Mouse (Mus musculus) hindbrain, embryonic 14.5 days (tissue): Measurements from ENCODE around the gene 2900026A02Rik. TPM values are rescaled to one million over a fixed set of nuclear protein-coding genes. Genes with fewer than 3 reads are reported as not detected.

Source experiments
- ATAC-seq: fragments of 200-750 bp; cut with Nextera tagmentation; 2 replicates; pipeline ENCODE4 v1.8.0; 2017; ENCODE audit warnings: moderate number of reproducible peaks, mild to moderate bottlenecking, moderate TSS enrichment, moderate library complexity; ENCODE audit not compliant: low FRiP score
- DNase-seq: peaks from one replicate; pipeline ENCODE4 v3.0.0-alpha.2; 2015; ENCODE audit warnings: low spot score
- H3K27ac ChIP-seq: fragments of 300-500 bp; sonication (generic); 2 replicates; pipeline ENCODE4 v1.5.1; 2014; ENCODE audit warnings: mild to moderate bottlenecking, moderate library complexity
- H3K27me3 ChIP-seq: fragments of 300-500 bp; sonication (generic); 2 replicates; pipeline ENCODE4 v1.6.1; 2014; ENCODE audit warnings: mild to moderate bottlenecking, low read length, mixed read lengths; ENCODE audit not compliant: control insufficient read depth, insufficient read depth
- H3K36me3 ChIP-seq: fragments of 300-500 bp; sonication (generic); replicated peaks from 2 replicates; pipeline ENCODE4 v1.6.1; 2014; ENCODE audit not compliant: control insufficient read depth, insufficient read depth
- H3K4me1 ChIP-seq: fragments of 300-500 bp; sonication (generic); replicated peaks from 2 replicates; pipeline ENCODE4 v1.6.1; 2014; ENCODE audit warnings: antibody characterized with exemption, low read length, mixed read lengths; ENCODE audit not compliant: control insufficient read depth, insufficient read depth
- H3K4me2 ChIP-seq: fragments of 300-500 bp; sonication (generic); replicated peaks from 2 replicates; pipeline ENCODE4 v1.6.1; 2014; ENCODE audit warnings: mild to moderate bottlenecking, moderate library complexity
- H3K4me3 ChIP-seq: fragments of 300-500 bp; sonication (generic); replicated peaks from 2 replicates; pipeline ENCODE4 v1.5.1; 2014; ENCODE audit warnings: mild to moderate bottlenecking, low read length
- H3K9ac ChIP-seq: fragments of 300-500 bp; sonication (generic); 2 replicates; pipeline ENCODE4 v1.6.1; 2014
- H3K9me3 ChIP-seq: fragments of 300-500 bp; sonication (generic); 2 replicates; pipeline ENCODE4 v1.6.1; 2016; ENCODE audit warnings: low read length; ENCODE audit not compliant: control insufficient read depth
- WGBS: fragments of 180-500 bp; shearing (Covaris S2); extraction: QIAGEN DNeasy Blood & Tissue Kit; methylation state at CpG from one replicate; pipeline ENCODE4 v1.1.7; 2014; 5-methylcytosine and 5-hydroxymethylcytosine counted together
- polyA plus RNA-seq: library from polyadenylated mRNA; unstranded; fragments of >200 nt; fragmentation: Nextera tagmentation; extraction: Ambion mirVana; gene quantifications from 2 replicates; pipeline ENCODE4 v1.2.1, GENCODE M21; 2014

The 2900026A02Rik gene
- polyA plus RNA-seq, 1 experiment from 2014 or later, result 2.5 TPM

DNA sequence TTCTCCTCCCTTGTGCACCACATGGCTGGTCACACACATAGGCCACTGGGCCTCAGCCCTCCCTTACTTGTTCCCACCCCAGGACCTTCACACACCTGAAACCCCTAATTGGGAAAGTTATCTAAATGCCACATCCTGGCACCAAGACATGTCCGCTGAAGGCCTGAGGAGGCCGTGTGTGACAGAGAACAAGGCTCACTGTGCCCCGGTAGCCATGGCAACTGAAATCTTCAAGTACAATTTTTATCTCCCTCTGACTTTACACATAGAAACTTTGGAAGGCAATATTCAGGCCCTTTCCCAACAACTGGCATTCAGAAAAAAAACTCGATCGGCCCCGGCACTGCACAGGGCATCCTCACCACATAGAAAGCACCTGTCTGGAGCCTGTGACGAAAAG, 72.0 kb downstream of the 2900026A02Rik start:
- H3K9ac ChIP-seq, result no peak overlapping the region
- peaks cover 39% of the 10 kb centered on the region for H3K4me1 ChIP-seq
- H3K27ac ChIP-seq, result no peak overlapping the region
- no peaks in the 10 kb centered on the region for H3K9me3 ChIP-seq
- no peaks in the 10 kb centered on the region for H3K27me3 ChIP-seq
- H3K4me3 ChIP-seq, result no peak overlapping the region
- ATAC-seq, result no peak
- WGBS, result 68% methylated on average over 7 of the region's 7 CpGs
- no peaks in the 10 kb centered on the region for H3K36me3 ChIP-seq
- H3K4me2 ChIP-seq, result no peak overlapping the region
- DNase-seq, result no peak

DNA sequence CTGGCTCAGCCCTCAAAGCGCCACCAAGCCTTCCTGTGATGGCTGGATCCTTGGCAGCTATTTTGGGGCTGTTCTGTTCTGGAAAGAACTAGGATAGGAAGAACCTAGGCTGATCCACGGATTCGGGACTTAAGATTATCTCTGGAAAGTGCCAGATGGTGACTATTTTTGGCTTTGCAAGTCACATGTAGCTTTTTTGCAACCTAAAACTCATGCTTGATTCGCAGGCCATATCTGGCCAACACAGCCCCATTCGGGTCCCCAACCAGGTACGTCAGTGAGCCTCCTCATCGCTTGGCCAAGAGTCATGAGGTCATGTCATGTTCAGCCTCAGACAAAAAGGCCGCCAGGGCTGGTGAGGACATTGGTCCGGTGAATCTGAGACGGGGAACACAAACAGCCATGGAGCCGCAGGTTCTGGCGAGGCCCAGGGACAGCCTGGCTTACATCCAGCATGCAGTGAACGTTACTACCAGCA, 73.0 kb downstream of the 2900026A02Rik start:
- no peak overlapping the region for H3K27ac ChIP-seq
- no peak for DNase-seq
- no peaks in the 10 kb centered on the region for H3K27me3 ChIP-seq
- H3K36me3 ChIP-seq, result no peaks in the 10 kb centered on the region
- peaks cover 33% of the 10 kb centered on the region; the same call in 1 of the 2 replicates for H3K4me1 ChIP-seq
- no peak for ATAC-seq
- no peak overlapping the region for H3K4me3 ChIP-seq
- H3K9ac ChIP-seq, result no peak overlapping the region
- H3K9me3 ChIP-seq, result no peaks in the 10 kb centered on the region
- no peak overlapping the region for H3K4me2 ChIP-seq
- WGBS, result 75% methylated on average over 13 of the region's 13 CpGs

DNA sequence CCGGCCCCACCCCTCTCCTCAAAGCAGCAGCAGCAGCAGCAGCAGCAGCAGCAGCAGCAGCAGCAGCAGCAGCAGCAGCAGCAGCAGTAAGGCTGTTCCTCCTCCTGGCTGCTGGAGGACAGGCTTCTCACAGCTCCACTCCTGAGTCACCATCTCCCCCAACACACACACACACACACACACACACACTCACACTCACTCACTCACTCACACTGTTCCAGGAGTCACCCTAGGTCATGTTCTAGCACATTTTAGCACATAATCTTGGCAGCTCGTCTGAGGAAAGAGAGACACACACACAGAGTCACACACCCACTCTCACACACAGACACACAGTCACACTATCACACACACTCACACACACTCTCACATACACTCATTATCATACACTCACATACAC, 74.4 kb downstream of the 2900026A02Rik start:
- H3K27me3 ChIP-seq, result no peaks in the 10 kb centered on the region
- DNase-seq (no peak), ATAC-seq (no peak)
- peaks cover 26% of the 10 kb centered on the region; the same call in 1 of the 2 replicates for H3K4me1 ChIP-seq
- no peak overlapping the region for H3K9ac ChIP-seq
- H3K9me3 ChIP-seq, result no peaks in the 10 kb centered on the region
- H3K4me2 ChIP-seq, result no peak overlapping the region
- H3K27ac ChIP-seq, result no peak overlapping the region
- H3K36me3 ChIP-seq, result no peaks in the 10 kb centered on the region
- no peak overlapping the region for H3K4me3 ChIP-seq
- 91% methylated on average over 2 of the region's 2 CpGs for WGBS

DNA sequence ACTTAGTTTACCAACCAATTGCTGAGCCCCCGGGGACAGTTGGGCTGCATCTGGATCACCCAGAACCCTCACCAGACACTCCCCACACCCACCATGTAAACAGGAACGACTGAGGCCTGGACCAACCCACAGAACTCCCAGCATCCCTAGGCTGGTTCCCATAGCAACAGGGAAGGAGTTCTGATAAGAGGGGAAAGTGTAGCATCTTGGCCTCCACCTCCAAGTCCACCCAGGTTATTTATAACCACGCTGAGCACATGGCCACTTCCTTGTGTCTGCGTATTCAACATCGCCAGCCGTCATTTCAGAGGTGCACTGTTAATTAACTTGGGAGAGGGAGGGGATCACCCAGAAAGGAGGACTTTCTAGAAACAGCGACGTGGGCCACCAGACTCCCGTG, 75.9 kb downstream of the 2900026A02Rik start:
- H3K4me1 ChIP-seq, result peaks cover 16% of the 10 kb centered on the region; the same call in 1 of the 2 replicates
- no peaks in the 10 kb centered on the region for H3K9me3 ChIP-seq
- H3K36me3 ChIP-seq, result no peaks in the 10 kb centered on the region
- no peak overlapping the region for H3K27ac ChIP-seq
- H3K27me3 ChIP-seq, result no peaks in the 10 kb centered on the region
- H3K4me2 ChIP-seq, result no peak overlapping the region
- 0 out of 2 replicates have a peak, but pooled peaks have one; percentile 25 for ATAC-seq
- peak; percentile 24 for DNase-seq
- H3K9ac ChIP-seq, result no peak overlapping the region
- H3K4me3 ChIP-seq, result no peak overlapping the region
- WGBS, result 44% methylated on average over 9 of the region's 9 CpGs

DNA sequence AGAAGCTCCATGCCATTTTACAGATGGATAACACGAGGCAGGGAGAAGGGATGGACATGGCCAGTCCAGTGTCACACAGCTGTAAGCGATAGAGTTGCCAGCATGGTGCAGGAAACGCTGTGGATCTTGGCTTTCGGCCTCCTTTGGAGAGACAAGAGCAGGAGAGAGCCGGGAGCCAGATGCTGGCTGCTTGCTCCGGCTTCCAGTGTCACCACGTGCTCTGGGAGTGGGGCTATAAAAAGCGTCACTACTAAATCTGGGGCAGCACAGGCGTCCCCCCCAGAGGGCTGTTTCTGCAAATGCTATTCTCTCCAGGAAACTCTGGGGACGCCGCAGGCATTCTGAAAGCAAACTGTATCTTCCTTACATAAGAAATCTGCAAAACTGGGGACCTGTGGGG, 78.5 kb downstream of the 2900026A02Rik start:
- no peaks in the 10 kb centered on the region for H3K9me3 ChIP-seq
- peaks cover 25% of the 10 kb centered on the region for H3K4me1 ChIP-seq
- ATAC-seq (no peak), DNase-seq (no peak)
- no peak overlapping the region for H3K4me2 ChIP-seq
- H3K27me3 ChIP-seq, result peaks cover 13% of the 10 kb centered on the region; the same call in 1 of the 2 replicates
- no peaks in the 10 kb centered on the region for H3K36me3 ChIP-seq
- WGBS, result 58% methylated on average over 11 of the region's 11 CpGs
- H3K27ac ChIP-seq, result no peak overlapping the region
- no peak overlapping the region for H3K4me3 ChIP-seq
- H3K9ac ChIP-seq, result 0 out of 2 replicates have a peak overlapping the region, but pooled peaks have one; percentile 5

DNA sequence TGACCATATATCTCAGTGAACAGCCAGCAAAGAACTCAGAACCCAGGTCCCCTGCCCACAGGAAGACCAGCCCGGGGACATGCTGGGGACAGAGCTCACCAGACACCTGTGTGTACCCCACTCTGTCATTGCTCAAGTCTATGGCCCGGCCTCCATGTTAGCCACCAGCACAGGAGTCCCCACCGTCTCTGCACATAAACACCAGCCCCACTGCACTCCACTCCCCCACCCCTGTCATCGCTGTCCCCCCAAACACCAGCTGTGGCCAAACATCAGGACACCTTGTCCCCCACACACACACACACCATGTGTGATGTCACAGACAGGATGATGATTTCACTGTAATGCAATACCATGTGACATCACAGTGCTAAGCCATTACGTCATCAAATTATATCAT, 79.0 kb downstream of the 2900026A02Rik start:
- WGBS, result 95% methylated on average over 5 of the region's 5 CpGs
- Histone ChIP-seq H3K27me3 (peaks cover 13% of the 10 kb centered on the region), H3K4me3 (no peak overlapping the region), H3K36me3 (no peaks in the 10 kb centered on the region), H3K9ac (no peak overlapping the region), H3K4me1 (peaks cover 25% of the 10 kb centered on the region), H3K4me2 (no peak overlapping the region), H3K27ac (no peak overlapping the region), H3K9me3 (no peaks in the 10 kb centered on the region)
- DNase-seq (peak; percentile 28), ATAC-seq (no peak)

DNA sequence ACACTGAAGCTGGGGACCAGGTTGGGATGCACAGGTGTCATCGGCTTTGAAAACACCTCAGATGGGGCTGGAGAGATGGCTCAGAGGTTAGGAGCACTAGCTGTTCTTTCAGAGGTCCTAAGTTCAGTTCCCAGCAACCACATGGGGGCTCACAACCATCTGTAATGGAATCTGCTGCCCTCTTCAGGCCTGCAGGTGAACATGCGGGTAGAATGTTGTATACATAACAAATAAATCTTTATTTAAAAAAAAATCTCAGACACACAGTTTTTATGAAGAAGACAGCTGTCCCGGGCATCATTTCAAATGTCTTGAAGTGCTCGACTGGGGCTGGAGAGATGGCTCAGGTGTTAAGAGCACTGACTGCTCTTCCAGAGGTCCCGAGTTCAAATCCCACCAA, 80.2 kb downstream of the 2900026A02Rik start:
- no peaks in the 10 kb centered on the region for H3K36me3 ChIP-seq
- peaks cover 25% of the 10 kb centered on the region for H3K4me1 ChIP-seq
- ATAC-seq (no peak), DNase-seq (no peak)
- 93% methylated on average over 5 of the region's 5 CpGs for WGBS
- H3K4me2 ChIP-seq, result no peak overlapping the region
- no peak overlapping the region for H3K9ac ChIP-seq
- no peak overlapping the region for H3K27ac ChIP-seq
- H3K27me3 ChIP-seq, result peaks cover 13% of the 10 kb centered on the region
- no peaks in the 10 kb centered on the region for H3K9me3 ChIP-seq
- H3K4me3 ChIP-seq, result no peak overlapping the region

DNA sequence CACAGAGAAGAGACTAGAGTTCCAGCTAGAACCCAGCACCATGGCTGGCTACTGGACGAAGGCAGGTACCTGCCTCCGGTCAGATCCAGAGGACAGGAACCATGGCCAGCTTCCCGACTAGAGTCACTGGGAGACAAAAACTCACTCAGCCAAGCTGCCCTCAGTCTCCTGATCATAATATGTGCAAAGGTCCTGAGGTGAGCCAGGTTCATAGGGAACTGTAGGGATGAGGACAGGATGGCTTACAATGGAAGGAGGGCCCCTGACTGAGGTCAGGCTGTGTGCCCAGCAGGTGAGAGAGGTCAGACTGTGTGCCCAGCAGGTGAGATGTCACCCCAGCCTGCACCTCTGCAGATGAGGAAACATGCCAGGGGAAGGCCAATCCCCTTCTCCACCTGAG, 81.0 kb downstream of the 2900026A02Rik start:
- DNase-seq, result no peak
- H3K36me3 ChIP-seq, result no peaks in the 10 kb centered on the region
- no peak overlapping the region for H3K4me3 ChIP-seq
- H3K4me2 ChIP-seq, result no peak overlapping the region
- no peak overlapping the region for H3K27ac ChIP-seq
- H3K9ac ChIP-seq, result no peak overlapping the region
- H3K27me3 ChIP-seq, result peaks cover 13% of the 10 kb centered on the region
- WGBS, result 93% methylated on average over 3 of the region's 3 CpGs
- no peaks in the 10 kb centered on the region for H3K9me3 ChIP-seq
- H3K4me1 ChIP-seq, result peaks cover 20% of the 10 kb centered on the region
- ATAC-seq, result no peak

DNA sequence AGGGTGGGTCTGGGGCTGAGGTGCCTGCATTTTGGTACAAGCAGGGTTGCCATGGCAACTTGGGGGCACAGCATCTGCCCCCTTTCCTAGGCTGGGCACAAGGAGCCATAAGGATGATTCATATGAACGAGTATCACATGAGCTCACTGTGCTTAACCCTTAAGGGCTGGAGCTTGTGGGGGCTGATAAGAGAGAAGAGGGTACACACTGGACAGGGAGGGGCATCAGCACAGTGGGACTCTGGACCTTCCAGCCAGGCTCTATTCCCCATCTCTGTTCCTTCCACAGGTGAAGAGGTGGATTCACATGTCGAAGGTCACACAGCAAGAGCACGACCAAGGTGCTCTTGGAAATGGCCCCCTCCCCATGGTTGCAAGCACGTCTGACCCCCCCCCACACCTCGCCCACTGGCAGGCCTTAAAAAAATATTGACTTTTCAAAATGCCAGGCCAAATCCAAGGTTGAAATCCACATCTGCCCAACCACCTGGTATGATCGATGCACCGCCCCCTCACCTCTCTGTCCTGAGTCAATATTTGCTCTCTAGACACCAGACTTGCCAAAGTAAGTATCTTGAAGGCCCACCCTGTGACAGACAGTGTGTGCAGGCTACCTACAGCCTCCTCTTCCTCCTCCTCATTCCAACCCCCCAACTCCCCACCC, 81.8 kb downstream of the 2900026A02Rik start:
- 0 out of 2 replicates have a peak overlapping the region, but pooled peaks have one; percentile 54 for H3K27ac ChIP-seq
- no peak for DNase-seq
- H3K4me2 ChIP-seq, result peak overlapping the region; percentile 91

More for the DNA sequence above, 81.8 kb downstream of the 2900026A02Rik start:
- Histone ChIP-seq H3K9ac (peak overlapping the region; percentile 65), H3K36me3 (no peaks in the 10 kb centered on the region), H3K27me3 (peaks cover 13% of the 10 kb centered on the region), H3K4me1 (peaks cover 17% of the 10 kb centered on the region), H3K4me3 (peak overlapping the region; percentile 45), H3K9me3 (no peaks in the 10 kb centered on the region)
- 66% methylated on average over 7 of the region's 7 CpGs for WGBS
- peak; percentile 21; the same call in 1 of the 2 replicates for ATAC-seq
